Mouse (Mus musculus) gastrocnemius, postnatal 10 days (tissue): Measurements from ENCODE around the gene Tnni3. TPM values are rescaled to one million over a fixed set of nuclear protein-coding genes. Genes with fewer than 3 reads are reported as not detected.
"Not testable (repeated sequence)": the region's sequence is repeated elsewhere in the genome, so short reads cannot be mapped to it uniquely, and the experiment has no call there.

ENCODE experiments used
- DNase-seq: peaks from one replicate; pipeline ENCODE4 v3.0.0; 2021; ENCODE audit warnings: mixed read lengths
- long read RNA-seq, 2 experiments: library from polyadenylated mRNA; stranded (forward); transcript quantifications; one replicate each; pipeline ENCODE4 v2.0.0; 2021
- total RNA-seq, 2 experiments: library from RNA; stranded (reverse); gene quantifications; 2 replicates each; pipeline ENCODE4 v1.2.3; 2021

Gene Tnni3
- 1 to 10 TPM; 1.4 to 2.3 TPM for total RNA-seq
- long read RNA-seq, experiment 1, partial matches to known transcripts = 0 of 1 reads
- long read RNA-seq, experiment 1, other reads (novel, unspliced or antisense) = 1 of 1 reads
- long read RNA-seq, experiment 2 = 0 reads

DNA sequence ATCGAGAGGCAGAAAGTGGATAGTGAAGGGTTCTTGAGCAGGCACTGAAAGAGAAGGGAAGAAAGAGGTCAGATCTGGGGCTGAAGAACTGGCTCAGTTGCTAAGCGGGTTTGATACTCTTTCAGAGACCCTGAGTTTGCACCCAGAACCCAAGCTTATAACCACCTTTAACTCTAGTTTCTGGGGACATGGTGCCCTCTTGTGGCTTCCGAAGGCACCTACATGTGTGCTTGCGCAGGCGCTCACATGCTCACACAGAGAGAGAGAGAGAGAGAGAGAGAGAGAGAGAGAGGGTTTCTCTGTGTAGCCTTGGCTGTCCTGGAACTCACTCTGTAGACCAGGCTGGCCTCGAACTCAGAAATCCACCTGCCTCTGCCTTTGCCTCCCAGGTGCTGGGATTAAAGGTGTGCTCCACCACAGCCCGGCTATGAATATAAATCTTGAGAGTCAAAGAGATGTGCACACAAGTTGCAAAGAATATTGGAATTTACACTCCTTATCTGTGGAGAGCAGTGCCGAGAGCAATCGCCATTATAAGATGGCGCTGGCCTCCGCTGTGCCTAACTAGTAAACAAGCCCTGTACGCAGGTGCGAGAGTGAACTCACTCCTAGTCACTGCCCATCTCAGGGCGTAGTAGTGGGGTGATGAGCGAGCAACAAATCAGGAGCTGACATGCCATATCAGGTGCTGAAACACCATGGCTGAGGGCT lies at the start of gene Tnni3:
Gene Tnni3, minus strand, starts transcription at position 18 of the 711 bp plus-strand sequence.
- DNase-seq = peak; percentile 48

DNA sequence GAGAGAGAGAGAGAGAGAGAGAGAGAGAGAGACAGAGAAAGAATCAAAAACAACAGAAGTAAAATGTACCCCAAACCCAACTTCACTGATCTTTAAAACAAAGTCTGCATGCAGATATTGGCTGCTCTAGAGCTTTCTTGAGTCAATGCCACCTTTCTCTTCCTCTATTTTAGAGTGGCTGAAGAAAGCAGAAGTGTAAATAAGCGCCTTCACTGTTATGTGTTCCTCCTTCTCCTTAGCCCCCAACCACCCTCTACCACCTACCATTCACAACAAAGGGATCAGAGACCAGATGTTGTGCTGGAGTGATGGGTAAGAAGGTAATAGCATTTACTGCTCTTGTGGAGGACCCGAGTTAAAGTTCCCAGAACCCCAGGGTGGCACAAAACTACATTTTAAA lies 48.3 kb upstream of the Tnni3 start:
- not testable (repeated sequence) for DNase-seq

DNA sequence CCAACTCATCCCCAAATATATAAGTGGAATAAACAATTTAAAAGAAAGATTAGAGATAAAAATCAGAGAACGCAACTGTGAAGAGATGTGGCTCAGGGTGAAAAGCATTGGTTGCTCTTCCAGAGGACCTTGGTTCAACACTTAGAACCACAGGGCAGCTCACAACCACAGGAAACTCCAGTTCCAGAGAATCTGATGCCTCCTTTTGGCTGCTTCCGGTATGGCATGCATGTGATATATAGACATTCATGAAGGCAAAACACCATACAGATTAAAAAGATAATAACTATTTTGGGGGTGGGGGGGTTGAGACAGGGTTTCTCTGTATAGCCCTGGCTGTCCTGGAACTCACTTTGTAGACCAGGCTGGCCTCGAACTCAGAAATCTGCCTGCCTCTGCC lies 38.6 kb upstream of the Tnni3 start:
- no peak for DNase-seq

DNA sequence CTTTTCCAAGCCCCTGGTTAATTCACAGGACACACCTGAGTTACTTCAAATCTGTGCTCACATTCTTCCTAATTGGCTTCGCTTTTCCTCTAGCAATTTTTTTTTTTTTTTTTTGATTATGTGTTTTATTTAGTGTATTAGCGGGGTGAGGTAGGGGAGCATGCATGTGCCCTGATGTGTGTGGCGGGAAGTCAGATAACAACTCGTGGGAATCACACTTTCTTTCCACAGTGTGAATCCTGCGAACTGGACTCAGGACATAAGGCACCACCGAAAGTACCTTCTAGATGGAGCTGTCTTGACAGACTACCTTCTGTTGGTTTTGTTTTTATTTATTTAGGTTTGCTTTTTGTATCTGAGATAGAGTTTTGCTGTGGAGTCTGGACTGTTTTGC lies 33.1 kb upstream of the Tnni3 start:
- no peak for DNase-seq

DNA sequence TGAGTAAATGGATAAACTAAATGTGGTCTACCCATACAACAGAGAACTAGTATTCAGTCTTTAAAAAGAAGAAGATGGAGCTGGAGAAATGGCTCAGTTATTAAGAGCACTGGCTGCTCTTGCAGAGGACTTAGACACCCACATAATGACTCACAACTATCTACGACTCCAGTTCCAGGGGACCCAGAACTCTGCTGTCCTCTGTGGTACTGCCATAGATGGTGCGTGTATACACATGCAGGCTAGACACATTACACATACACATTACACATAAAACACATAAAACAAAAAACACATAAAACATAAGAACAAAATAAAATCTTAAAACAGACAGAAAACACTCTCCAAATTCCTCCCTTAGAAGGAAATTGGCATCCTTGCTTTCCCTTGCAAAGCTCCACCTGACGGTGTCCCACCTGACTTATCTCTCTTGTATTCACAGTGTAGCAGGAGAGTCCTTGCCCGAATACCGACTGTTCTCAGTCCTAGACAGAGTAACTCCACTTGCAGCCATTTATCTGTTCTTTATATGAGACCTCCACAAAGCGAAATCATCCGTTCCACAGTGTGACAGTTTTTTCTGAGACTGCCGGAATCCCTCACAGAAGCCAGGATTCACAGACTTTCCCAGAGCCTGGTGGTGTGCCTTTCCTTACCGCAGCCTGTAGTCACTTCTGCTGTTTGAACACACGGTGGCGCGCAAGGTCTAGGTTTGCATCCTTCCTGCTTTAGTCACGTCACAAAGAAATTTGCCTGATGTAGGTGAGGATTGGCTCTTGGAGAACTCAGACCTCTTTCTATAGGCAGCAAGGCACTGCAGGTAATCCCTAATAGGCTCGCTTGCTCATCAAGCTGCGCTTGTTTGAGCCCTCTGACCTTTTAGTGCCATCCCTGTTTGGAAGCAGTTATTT lies 32.5 kb upstream of the Tnni3 start:
- peak; percentile 73 for DNase-seq

DNA sequence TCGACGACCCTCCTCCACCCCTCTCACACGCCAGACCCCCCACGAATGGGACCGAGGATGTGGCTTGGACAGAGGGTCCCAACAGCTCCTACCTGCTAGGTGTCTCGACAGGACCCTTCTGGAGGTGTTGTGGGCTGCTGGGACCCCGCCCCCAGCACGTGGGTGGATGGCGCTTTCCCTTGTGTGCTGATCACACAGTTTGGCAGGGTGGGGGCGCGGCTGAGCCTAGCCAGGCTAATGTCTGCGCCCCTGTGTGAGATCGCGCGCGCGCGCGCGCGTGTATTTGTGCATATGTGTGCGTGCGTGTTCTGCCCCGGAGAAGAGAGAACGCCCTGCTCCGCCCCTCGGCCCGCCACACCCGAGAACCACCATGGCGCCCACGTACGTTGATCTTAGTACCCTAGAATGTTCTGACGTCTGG lies 23.2 kb upstream of the Tnni3 start, which contains the start of gene Syt5:
Gene Syt5, minus strand, starts transcription at position 321 of the 421 bp plus-strand sequence.
- no peak for DNase-seq

DNA sequence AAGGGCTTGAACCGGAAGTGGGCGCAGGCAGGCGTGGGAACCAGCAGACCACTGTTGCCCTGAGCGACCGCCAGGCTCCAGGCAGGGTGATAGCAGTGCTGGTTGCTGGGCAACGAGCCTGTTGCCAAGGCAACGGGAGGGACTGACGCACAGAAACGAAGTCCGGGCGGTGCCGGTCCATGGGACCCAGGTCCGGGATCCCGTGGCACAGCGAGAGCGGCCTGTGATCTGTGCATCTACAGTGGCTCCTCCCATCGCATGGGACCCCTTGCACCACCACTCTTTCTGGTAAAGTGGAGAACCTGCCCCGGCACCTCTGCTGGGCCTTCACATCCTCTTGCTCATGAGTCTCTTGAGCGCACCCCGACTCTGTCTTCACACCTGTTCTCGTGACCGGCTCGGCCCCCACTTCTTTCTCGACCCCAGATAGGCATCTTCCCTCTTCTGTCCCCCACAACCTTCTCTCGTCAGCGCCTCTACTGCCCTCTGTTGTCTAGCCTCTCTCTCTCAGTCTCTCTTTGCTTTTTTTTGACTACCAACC lies 22.6 kb upstream of the Tnni3 start:
- DNase-seq = peak; percentile 41

DNA sequence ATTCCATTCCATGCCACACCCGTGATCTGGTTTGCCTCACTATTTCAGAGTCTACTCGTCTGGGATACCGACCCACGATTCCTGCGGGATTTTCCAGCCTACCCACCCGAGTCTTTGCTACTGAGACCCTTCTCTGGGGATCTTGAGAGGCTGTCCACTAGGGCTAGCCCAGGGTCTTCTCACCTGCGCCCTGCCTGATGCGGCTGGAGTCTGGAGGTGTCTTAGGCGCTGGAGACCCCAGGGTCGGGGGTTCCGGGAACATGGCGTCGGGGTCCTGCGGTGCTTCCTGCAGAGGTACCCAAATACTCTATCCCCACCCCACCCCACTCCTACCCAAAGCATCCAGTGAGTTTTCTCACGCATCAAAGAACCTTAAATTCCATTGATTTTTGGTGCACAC lies 22.0 kb upstream of the Tnni3 start:
- DNase-seq = no peak

DNA sequence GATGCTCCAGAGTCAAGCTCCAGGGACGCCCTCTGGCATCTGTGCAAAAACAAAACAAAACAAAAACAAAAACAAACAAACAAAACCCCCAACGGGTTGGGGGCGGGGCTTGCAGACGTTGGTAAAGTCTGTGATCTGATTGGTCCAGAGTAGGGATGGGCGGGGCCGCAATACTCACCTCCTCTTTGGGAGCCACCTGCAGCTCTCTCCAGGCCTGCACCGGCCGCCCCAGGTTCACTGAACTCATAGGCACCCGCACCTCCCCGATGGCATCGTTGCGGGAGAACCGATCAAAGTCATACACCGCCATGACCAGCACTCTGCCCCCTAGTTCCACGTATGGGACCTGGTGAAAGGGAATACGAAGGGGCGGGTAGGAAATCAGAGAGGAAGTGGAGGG lies 18.0 kb upstream of the Tnni3 start:
- DNase-seq = no peak

DNA sequence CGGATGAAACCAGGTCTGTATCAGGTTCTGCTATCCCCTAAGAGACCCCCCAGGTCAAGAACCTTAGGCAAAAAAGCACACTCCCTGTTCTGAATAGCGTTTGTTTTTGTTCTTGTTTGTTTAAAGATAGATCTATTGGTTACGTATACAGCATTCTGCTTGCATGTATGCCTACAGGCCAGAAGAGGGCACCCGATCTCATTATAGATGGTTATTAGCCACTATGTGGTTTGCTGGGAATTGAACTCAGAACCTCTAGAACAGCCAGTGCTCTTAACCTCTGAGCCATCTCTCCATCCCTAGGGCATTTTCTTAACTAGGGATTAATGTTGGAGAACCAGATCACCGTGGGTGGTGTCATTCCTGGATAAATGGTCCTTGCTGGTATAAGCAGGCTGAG lies 17.3 kb upstream of the Tnni3 start:
- DNase-seq = no peak

DNA sequence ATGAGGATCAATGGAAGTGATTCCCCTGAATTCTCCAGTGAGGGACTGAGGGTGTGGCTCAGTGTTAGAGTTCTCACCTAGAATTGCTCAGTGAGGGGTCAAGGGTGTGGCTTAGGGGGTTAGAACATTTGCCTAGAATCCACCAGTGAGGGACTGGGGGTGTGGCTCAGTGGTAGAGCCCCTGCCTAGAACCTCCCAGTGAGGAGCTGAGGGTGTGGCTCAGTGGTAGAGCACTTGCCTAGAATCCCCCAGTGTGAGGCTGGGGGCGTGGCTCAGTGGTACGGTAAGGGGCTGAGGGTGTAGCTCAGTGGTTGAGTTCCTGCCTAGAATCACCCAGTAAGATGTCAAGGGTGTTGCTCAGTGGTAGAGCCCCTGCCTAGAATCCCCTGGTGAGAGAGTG lies 15.0 kb upstream of the Tnni3 start:
- no peak for DNase-seq

DNA sequence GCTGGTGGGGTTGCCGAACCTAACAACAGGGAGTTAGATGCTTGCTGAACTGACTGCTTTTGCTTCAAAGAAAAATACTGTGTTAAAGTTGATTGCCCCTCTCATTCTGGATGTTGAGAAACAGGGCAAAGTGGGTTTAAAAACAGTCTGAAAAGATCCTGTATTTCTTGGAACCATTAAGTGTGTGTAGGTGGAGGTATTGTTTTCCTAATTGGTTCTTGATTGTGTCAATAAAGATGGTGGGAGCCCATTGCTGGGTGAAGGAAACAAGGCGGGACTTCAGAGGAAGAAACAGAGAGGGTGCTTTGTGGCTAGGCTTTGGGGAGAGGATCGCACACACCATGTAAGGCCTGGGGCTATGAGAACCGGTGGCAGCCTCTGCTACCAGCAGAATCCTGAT lies 13.2 kb upstream of the Tnni3 start:
- DNase-seq = no peak

DNA sequence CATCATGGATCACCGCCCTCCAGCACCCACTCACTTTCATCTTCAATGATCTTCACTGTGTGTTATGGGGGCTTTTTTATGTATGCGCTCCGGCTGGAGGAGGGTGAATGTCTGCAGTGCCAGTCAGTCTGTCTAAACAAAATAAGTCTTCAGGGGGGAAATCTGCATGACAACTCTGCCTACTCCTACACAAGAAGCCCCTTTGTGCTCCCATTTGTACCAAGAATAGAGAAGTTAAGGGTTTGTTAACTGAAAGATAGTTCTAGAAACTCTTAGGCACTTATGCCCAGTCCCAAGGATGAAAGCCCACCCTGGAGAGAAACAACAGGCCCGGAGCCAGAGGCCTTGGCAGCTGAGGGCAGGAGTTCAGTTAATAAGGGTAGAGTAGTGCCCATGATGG lies 12.3 kb upstream of the Tnni3 start:
- no peak for DNase-seq

DNA sequence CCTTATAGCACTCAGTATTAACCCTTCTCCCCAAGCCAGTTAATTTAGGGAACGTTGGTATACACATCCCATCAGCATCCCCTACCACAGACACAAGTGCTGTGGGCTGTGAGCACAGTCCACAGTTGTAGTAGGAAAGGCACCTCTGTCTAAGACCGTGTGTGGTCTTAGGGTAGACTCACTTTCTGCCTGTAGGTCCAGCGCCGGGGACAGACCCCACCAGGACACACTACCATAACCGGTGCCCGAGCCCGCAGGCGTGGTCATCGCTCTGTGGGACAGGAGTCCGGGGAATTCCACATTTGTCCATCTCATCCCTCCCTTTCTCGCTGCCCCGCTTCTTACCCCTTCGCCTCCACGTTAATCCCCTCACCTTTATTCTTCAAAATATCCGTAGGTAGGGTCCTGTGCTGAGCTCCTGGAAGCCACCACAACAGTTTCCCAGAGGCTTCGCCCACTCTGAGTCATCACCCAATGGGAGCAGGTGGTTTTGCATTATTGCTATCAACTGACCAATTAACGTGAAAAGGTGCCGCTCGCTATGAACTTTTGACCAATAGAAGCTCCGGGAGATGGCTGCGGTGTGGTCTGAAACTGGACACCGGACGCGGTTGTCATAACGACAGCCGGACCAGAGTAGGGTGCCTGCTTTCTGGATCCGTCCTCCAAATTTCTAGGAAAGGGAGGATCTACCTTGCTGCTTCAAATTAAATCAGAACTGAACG lies 8.1 kb upstream of the Tnni3 start, which contains the start of gene Dnaaf3:
Gene Dnaaf3, minus strand, starts transcription at position 449 of the 725 bp plus-strand sequence.
- peak; percentile 49 for DNase-seq

DNA sequence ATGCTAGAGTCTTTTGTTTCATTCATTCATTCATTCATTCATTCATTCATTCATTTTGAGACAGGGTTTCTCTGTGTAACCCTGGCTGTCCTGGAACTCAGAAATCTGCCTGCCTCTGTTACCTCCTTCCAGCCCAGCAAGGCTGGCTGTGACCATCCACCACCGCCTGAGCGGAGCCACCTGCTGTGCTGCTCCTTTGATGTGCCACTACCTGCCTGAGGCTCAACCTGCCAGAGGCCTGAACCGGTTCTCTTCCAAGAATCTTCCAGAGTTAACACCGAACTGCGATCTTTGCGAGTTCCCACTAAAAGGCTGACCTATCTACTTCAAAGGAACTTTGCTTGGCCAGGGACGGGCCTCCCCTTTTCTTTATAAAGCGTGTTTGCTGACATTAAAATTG lies 6.1 kb upstream of the Tnni3 start:
- not testable (repeated sequence) for DNase-seq

DNA sequence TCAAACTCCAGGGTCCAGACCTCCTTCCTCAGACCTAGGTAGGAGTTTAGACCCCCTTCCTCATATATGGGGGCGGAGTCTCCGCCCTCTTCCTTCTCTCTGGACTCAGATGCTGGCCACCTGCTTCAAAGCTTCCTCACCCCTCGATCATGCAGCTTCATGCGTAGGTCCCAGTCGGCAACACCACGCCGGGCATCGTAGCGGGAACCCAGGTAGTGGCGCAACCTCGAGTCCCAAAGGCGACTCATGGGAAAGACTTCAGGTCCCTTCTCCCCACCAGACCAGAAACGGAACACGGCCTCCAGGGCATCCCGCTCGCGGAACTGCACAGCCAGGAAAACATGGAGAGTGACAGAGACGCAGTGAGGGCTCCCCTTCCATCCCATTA lies 3.3 kb upstream of the Tnni3 start:
- no peak for DNase-seq

DNA sequence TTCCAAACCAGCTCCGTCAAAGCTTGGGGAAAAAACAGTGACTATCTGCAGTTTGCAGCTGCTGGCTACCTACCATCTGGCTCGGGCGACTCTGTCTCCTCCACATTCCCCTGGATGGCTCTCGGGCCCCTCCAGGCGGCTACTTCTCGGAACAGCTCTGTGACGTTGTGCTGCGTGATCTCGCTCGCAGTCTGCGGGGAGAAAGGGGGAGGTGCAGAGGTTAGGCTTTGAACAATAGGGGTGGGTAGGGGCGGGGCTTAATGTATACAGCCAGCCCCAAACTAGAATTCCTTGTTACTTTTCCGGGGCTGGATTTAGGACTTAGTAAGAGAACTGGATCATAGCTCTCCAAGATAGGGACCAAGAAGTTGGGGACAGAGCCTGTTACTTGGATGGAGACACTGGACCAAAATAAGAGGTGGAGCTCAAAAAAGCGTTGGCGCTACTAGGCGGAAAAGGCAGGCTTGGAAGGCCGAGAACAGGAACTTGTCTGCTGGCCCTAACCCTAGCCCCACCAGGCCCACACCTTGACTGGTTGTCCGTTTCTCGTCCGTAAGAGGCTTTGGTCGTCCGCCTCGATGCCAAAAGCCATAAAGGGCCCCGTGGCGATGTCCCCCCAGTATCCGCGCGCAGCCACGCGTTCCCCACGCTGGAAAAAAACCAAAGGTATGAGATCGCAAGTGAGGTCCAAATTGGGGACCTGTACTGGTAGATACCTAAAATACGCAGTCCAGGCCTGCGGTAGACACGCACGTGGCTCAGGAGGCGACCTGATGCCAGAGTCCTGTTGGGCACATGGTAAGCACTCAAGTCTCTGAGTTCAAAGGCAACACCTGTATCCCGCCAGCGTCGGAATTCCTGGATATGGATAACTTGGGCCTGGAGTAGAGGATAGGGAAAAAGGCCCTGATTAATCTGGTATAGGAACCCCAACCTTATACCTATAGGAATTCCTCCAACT lies 2.6 kb upstream of the Tnni3 start:
- peak; percentile 82 for DNase-seq

DNA sequence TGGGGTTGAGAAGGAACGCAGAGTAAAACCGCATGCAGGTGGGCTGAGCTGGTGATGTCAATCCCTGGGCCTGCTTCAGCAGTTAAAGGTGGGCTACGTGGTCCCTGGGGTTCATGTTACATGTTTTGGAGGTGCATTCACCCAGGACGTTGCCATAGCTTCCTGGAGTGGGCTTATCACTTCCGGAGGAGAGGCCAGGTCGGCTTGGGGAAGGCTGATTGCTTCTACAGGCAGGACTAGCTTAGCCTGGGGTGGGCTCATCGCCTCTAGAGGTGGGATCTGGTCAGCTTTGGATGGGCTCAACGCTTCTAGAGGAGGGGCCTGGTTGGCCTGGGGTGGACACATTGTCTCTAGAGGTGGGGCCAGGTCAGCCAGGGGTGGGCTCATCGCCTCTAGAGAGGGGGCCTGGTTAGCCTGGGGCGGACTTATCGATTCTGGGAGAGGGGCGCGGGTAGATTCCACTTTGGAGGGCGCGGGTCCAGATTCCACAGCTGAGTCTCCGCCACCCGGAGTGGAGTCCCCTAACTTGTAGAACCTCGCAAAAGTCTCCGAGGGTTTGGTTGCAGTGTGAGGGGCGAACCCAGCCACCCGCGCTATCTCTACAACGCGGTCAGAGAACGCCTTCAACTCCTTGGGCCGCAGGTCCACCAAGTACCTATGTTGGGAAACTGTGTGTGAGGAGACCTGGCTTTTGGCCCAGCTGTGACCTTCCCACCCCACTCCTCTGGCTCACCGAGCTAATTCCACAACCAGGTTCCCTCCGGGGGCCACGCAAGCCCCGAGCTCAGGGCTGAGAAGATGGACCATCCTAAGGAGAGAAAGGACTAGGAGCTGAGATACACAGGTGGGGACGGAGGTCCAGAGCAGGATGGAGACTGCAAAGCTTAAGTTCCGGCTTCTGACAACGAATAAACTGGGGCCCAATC lies 561 bp downstream of the Tnni3 start:
- DNase-seq = no peak

DNA sequence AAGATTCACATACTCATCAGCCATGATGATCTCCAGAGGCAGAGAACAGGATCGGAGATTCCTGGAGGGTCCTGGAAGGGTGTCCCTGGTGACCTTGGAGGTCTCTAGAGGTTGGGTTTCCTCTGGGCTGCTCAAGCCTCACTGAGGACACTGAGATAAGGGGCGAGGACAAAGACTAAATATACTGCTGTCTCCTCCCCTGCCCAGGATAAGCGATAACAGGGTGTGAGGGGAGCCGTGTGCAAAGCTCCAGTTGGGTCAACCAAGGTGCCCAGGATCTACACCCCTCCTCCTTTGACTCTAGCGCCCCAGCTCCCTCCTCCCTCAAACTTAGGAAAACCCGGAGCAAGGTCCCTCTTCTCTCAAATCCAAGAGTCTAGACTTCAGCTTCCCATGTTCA lies 1.7 kb downstream of the Tnni3 start:
- DNase-seq = no peak
